Mouse (Mus musculus): ENCODE measurements around the gene Ankrd10. TPM values are rescaled to one million over a fixed set of nuclear protein-coding genes. Genes with fewer than 3 reads are reported as not detected.
"Not testable (repeated sequence)": the region's sequence is repeated elsewhere in the genome, so short reads cannot be mapped to it uniquely, and the experiment has no call there.

Ankrd10 gene
- polyA plus RNA-seq, 1 experiment from 2014 or later: 21.1 TPM

DNA sequence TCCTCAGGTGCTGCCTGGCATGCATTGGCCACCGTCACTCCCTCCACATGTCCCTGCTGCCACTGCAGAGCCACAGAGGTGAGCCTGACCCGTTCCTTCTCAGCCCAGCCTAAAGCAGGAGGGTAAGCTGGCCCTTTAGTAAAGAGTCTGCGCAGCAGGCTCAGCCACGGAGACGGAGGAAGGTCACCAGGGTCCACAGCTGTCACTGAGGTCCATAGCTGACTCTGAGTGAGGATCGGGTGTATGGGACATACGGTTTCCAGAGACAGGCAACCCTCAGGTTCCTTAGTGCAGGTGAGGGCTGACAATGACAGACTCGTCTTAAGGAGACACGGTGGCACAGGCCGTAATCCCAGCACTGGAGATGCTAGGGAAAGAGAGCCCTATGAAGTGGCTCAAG lies 63.6 kb downstream of the Ankrd10 start:
- Histone ChIP-seq H3K36me3 (ENCODE audit: control insufficient read depth, insufficient read depth) (no peaks in the 10 kb centered on the region), H3K27ac (ENCODE audit: low read length) (no peak overlapping the region), H3K9ac (ENCODE audit: low read depth, low read length) (no peak overlapping the region), H3K4me3 (ENCODE audit: low read depth, low read length) (no peak overlapping the region), H3K9me3 (replicated peaks; ENCODE audit: control insufficient read depth, low read length) (no peaks in the 10 kb centered on the region), H3K27me3 (ENCODE audit: control insufficient read depth, insufficient read depth, low read depth, low read length) (no peaks in the 10 kb centered on the region), H3K4me2 (ENCODE audit: low read depth, low read length) (no peak overlapping the region), H3K4me1 (ENCODE audit: control insufficient read depth, low read depth, low read length) (peaks cover 3% of the 10 kb centered on the region; the same call in 1 of the 2 replicates)
- no peak for ATAC-seq (ENCODE audit: low read depth)
- 84% methylated on average over 10 of the region's 10 CpGs for WGBS (ENCODE audit: insufficient replicate concordance)

DNA sequence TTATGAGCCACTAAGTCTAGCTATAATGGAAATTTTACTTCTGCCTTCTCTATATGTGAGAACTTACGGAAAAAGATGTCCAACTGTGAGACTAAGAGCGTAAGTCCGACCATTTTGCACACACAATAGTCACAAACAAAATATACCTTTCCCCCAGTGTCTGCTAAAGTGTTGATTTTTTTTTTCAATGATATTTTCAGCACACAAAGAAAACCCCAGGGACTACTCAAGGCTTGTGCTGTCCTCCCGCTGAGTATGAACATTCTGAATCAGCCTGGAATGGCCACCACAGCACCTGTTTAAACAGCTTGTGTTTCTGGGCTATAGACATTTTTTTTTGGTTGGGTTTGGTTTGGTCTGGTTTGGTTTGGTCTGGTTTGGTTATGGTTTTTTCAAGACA lies 64.8 kb downstream of the Ankrd10 start:
- WGBS (ENCODE audit: insufficient replicate concordance): 86% methylated on average over 4 of the region's 4 CpGs
- Histone ChIP-seq H3K9me3 (replicated peaks; ENCODE audit: control insufficient read depth, low read length) (no peaks in the 10 kb centered on the region), H3K4me3 (ENCODE audit: low read depth, low read length) (no peak overlapping the region), H3K27ac (ENCODE audit: low read length) (no peak overlapping the region), H3K27me3 (ENCODE audit: control insufficient read depth, insufficient read depth, low read depth, low read length) (no peaks in the 10 kb centered on the region), H3K9ac (ENCODE audit: low read depth, low read length) (no peak overlapping the region), H3K4me1 (ENCODE audit: control insufficient read depth, low read depth, low read length) (peaks cover 3% of the 10 kb centered on the region; the same call in 1 of the 2 replicates), H3K4me2 (ENCODE audit: low read depth, low read length) (no peak overlapping the region), H3K36me3 (ENCODE audit: control insufficient read depth, insufficient read depth) (no peaks in the 10 kb centered on the region)
- no peak for ATAC-seq (ENCODE audit: low read depth)

DNA sequence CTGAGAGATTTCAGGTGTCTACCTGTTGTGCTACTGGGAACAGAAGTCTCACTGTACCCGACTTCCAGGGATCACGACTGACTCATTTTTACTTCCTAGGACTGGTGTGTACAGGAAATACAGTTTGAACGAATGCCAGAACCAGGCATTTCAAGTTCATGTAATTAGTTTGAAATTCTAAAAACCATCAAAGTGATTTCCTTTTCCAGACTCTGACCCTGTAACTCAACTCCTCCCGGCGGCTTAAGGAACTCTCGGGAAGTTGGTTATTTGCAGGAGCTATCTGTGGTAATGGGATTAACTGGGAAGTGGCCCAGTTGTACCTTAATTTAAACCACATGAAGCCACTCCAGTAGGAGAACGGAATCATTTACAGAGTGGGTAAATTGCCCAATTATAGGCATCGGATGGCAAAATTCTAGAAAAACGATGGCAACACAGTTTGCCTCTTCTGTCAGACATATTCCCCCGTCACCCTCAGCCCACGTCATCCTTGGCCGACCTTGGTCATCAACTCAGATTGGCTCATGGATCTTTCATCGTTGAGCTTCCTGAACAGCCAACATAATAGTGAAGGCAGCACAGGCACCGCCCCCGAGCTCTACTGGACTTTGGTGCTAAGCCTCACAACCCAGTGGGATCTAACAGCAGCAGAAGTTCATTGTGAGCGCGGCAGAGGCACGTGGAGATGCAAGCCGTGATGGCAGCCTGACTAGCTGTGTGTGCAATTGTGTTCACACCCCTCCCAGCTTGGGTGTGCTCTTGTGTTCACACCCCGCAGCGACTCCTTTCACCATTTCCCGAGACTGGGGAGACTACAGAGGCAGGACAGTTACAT lies 66.1 kb downstream of the Ankrd10 start:
- no peak overlapping the region for H3K27ac ChIP-seq (ENCODE audit: low read length)
- 77% methylated on average over 22 of the region's 22 CpGs for WGBS (ENCODE audit: insufficient replicate concordance)
- H3K4me2 ChIP-seq (ENCODE audit: low read depth, low read length): no peak overlapping the region

DNA sequence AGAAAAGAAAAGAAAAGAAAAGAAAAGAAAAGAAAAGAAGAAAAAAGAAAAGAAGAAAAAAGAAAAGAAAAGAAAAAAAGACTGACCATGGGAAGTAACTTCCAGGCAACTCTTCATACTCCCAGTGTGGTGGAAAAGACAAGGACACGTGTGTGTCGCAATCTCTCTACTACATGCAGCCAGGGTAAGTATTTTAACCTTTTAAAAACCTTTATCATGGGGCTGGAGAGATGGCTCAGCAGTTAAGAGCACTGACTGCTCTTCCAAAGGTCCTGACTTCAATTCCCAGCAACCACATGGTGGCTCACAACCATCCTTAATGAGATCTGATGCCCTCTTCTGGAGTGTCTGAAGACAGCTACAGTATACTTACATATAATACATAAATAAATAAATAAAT lies 67.4 kb downstream of the Ankrd10 start:
- H3K4me3 ChIP-seq (ENCODE audit: low read depth, low read length); H3K4me2 ChIP-seq (ENCODE audit: low read depth, low read length); H3K27ac ChIP-seq (ENCODE audit: low read length); ATAC-seq (ENCODE audit: low read depth); H3K9ac ChIP-seq (ENCODE audit: low read depth, low read length); H3K36me3 ChIP-seq (ENCODE audit: control insufficient read depth, insufficient read depth); H3K27me3 ChIP-seq (ENCODE audit: control insufficient read depth, insufficient read depth, low read depth, low read length); H3K9me3 ChIP-seq (replicated peaks; ENCODE audit: control insufficient read depth, low read length); H3K4me1 ChIP-seq (ENCODE audit: control insufficient read depth, low read depth, low read length): not testable (repeated sequence)
- 59% methylated on average over 2 of the region's 2 CpGs for WGBS (ENCODE audit: insufficient replicate concordance)

More for the DNA sequence above, 66.1 kb downstream of the Ankrd10 start:
- no peaks in the 10 kb centered on the region; the same call in 1 of the 2 replicates for H3K36me3 ChIP-seq (ENCODE audit: control insufficient read depth, insufficient read depth)
- no peak overlapping the region for H3K9ac ChIP-seq (ENCODE audit: low read depth, low read length)
- H3K9me3 ChIP-seq (replicated peaks; ENCODE audit: control insufficient read depth, low read length): no peaks in the 10 kb centered on the region
- no peaks in the 10 kb centered on the region for H3K27me3 ChIP-seq (ENCODE audit: control insufficient read depth, insufficient read depth, low read depth, low read length)
- no peaks in the 10 kb centered on the region for H3K4me1 ChIP-seq (ENCODE audit: control insufficient read depth, low read depth, low read length)
- ATAC-seq (ENCODE audit: low read depth): no peak
- H3K4me3 ChIP-seq (ENCODE audit: low read depth, low read length): no peak overlapping the region

DNA sequence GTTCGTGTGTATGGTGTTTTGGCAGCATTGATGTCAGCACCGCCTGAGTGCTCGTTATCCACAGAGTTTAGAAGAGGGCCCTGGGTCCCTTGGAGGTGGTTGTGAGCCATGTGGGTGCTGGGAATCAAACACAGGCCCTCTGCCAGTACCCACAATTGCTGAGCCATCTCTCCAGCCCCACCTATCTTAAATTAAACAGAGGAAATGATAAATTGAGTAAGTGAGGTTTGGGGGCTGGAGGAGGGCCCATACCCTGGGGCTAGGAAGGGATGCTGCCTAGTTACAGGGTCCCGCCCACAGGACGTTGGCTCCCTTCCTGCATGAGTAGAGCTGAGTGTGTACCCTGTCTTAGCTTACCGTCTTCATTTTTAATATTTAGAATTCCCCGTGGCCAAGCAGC lies 70.8 kb downstream of the Ankrd10 start:
- no peaks in the 10 kb centered on the region for H3K9me3 ChIP-seq (replicated peaks; ENCODE audit: control insufficient read depth, low read length)
- no peak for ATAC-seq (ENCODE audit: low read depth)
- no peaks in the 10 kb centered on the region for H3K27me3 ChIP-seq (ENCODE audit: control insufficient read depth, insufficient read depth, low read depth, low read length)
- H3K36me3 ChIP-seq (ENCODE audit: control insufficient read depth, insufficient read depth): peaks cover 20% of the 10 kb centered on the region
- WGBS (ENCODE audit: insufficient replicate concordance): 81% methylated on average over 7 of the region's 7 CpGs
- no peak overlapping the region for H3K27ac ChIP-seq (ENCODE audit: low read length)
- H3K4me1 ChIP-seq (ENCODE audit: control insufficient read depth, low read depth, low read length): peaks cover under 1% of the 10 kb centered on the region; the same call in 1 of the 2 replicates
- H3K9ac ChIP-seq (ENCODE audit: low read depth, low read length): no peak overlapping the region
- no peak overlapping the region for H3K4me2 ChIP-seq (ENCODE audit: low read depth, low read length)
- H3K4me3 ChIP-seq (ENCODE audit: low read depth, low read length): no peak overlapping the region

DNA sequence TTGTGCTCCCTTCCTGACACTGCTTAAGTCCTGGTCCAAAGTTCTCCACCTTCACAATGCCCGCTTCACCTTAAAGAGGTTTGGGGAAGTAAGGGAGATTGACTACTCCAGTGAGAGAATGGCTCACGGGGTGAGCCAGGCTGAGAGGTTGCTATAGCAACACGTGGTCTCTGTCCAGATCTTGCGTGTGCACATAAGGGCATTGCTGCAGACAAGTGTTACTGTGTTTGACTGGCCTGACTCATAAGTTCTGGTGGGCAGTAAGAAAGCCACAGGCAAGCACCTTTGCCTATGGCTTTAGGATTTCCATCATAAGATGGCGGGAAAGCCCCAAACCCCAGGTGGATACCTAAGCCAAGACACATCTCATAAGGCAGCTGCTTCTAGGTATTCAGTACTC lies 71.3 kb downstream of the Ankrd10 start:
- H3K27me3 ChIP-seq (ENCODE audit: control insufficient read depth, insufficient read depth, low read depth, low read length): no peaks in the 10 kb centered on the region
- H3K9ac ChIP-seq (ENCODE audit: low read depth, low read length): no peak overlapping the region
- H3K9me3 ChIP-seq (replicated peaks; ENCODE audit: control insufficient read depth, low read length): no peaks in the 10 kb centered on the region
- no peak for ATAC-seq (ENCODE audit: low read depth)
- H3K27ac ChIP-seq (ENCODE audit: low read length): no peak overlapping the region
- no peak overlapping the region for H3K4me2 ChIP-seq (ENCODE audit: low read depth, low read length)
- H3K4me3 ChIP-seq (ENCODE audit: low read depth, low read length): no peak overlapping the region
- H3K4me1 ChIP-seq (ENCODE audit: control insufficient read depth, low read depth, low read length): peaks cover 5% of the 10 kb centered on the region
- H3K36me3 ChIP-seq (ENCODE audit: control insufficient read depth, insufficient read depth): peaks cover 20% of the 10 kb centered on the region
- 61% methylated on average over 5 of the region's 5 CpGs for WGBS (ENCODE audit: insufficient replicate concordance)

Small RNA genes lying within 50 kb of the gene (microRNA-seq; reads per million reads assigned to microRNA genes)
- 5.4 reads per million, percentile 19 among the genes with 10 or more reads in this experiment for gene Mir7238

Other genes starting within 250 kb of the Ankrd10 start
- 6.3 and 7.4 TPM in 2 replicates for gene Rab20, start 157.0 kb downstream of the Ankrd10 start, polyA plus RNA-seq (2015; fragmentation: Nextera tagmentation; extraction: Ambion mirVana)
- 37.0 and 38.0 TPM in 2 replicates for gene Naxd, start 138.3 kb downstream of the Ankrd10 start, polyA plus RNA-seq (2015; fragmentation: Nextera tagmentation; extraction: Ambion mirVana)
- 10.1 and 11.8 TPM in 2 replicates for gene Cars2, start 85.0 kb downstream of the Ankrd10 start, polyA plus RNA-seq (2015; fragmentation: Nextera tagmentation; extraction: Ambion mirVana)
- 11.1 and 11.7 TPM in 2 replicates for gene Ing1, start 80.2 kb downstream of the Ankrd10 start, polyA plus RNA-seq (2015; fragmentation: Nextera tagmentation; extraction: Ambion mirVana)
- gene 1700016D06Rik, start 65.3 kb upstream of the Ankrd10 start, polyA plus RNA-seq (2015; fragmentation: Nextera tagmentation; extraction: Ambion mirVana): not detected in 2 replicates
- gene Arhgef7, start 92.0 kb upstream of the Ankrd10 start, polyA plus RNA-seq (2015; fragmentation: Nextera tagmentation; extraction: Ambion mirVana): 9.1 and 10.1 TPM in 2 replicates
- not detected in 2 replicates for gene Tex29, start 204.7 kb upstream of the Ankrd10 start, polyA plus RNA-seq (2015; fragmentation: Nextera tagmentation; extraction: Ambion mirVana)